Mouse (Mus musculus) brown adipose tissue, adult 24 weeks (tissue): ENCODE measurements at regions not wholly inside any gene's neighbourhood (a gene's known extent, or its start where the extent isn't known, plus 50 kb on each side); places are given as distances from the start of the nearest gene placed in this dataset.

Experiments used
- H3K27ac ChIP-seq: fragments of 200-500 bp; replicated peaks from 2 replicates; pipeline ENCODE4 v1.5.1; 2012; ENCODE audit warnings: low read depth, mild to moderate bottlenecking, low read length
- H3K4me1 ChIP-seq: fragments of 200-500 bp; 2 replicates; pipeline ENCODE4 v1.6.1; 2012; ENCODE audit warnings: low read length, mixed read lengths; ENCODE audit not compliant: control insufficient read depth, insufficient read depth, insufficient read length
- H3K4me3 ChIP-seq: fragments of 200-500 bp; 2 replicates; pipeline ENCODE4 v1.5.1; 2012; ENCODE audit warnings: low read depth, mild to moderate bottlenecking, low read length, moderate library complexity; ENCODE audit not compliant: insufficient read depth

GRCm38 (mm10) chr8:109232281-109233234 lies 261.3 kb upstream of the Pmfbp1 start:
- Histone ChIP-seq H3K4me1 (no peaks in the 10 kb centered on the region), H3K27ac (no peak overlapping the region), H3K4me3 (no peak overlapping the region)

GRCm38 (mm10) chr8:109245526-109245925 lies 248.3 kb upstream of the Pmfbp1 start:
- no peak overlapping the region for H3K4me3 ChIP-seq
- H3K4me1 ChIP-seq, result no peaks in the 10 kb centered on the region
- H3K27ac ChIP-seq, result no peak overlapping the region

- no peaks in the 10 kb centered on the region for H3K4me1 ChIP-seq
- H3K27ac ChIP-seq, result no peak overlapping the region
- no peak overlapping the region for H3K4me3 ChIP-seq
Measured at GRCm38 (mm10) chr8:109247875-109248274, 246.0 kb upstream of the Pmfbp1 start.

GRCm38 (mm10) chr8:109248356-109248755 lies 245.5 kb upstream of the Pmfbp1 start:
- H3K4me3 ChIP-seq, result no peak overlapping the region
- no peaks in the 10 kb centered on the region for H3K4me1 ChIP-seq
- H3K27ac ChIP-seq, result no peak overlapping the region

- H3K4me3 ChIP-seq, result no peak overlapping the region
- H3K4me1 ChIP-seq, result no peaks in the 10 kb centered on the region
- H3K27ac ChIP-seq, result no peak overlapping the region
Measured at GRCm38 (mm10) chr8:109249256-109249655, 244.6 kb upstream of the Pmfbp1 start.

GRCm38 (mm10) chr8:109249691-109250090 lies 244.1 kb upstream of the Pmfbp1 start:
- no peak overlapping the region for H3K4me3 ChIP-seq
- H3K27ac ChIP-seq, result no peak overlapping the region
- no peaks in the 10 kb centered on the region for H3K4me1 ChIP-seq

- Histone ChIP-seq H3K4me3 (no peak overlapping the region), H3K27ac (no peak overlapping the region), H3K4me1 (no peaks in the 10 kb centered on the region)
Measured at GRCm38 (mm10) chr8:109250551-109250950, 243.3 kb upstream of the Pmfbp1 start.

- Histone ChIP-seq H3K4me1 (no peaks in the 10 kb centered on the region), H3K4me3 (no peak overlapping the region), H3K27ac (no peak overlapping the region)
Measured at GRCm38 (mm10) chr8:109251360-109251798, 242.4 kb upstream of the Pmfbp1 start.

GRCm38 (mm10) chr8:109252404-109252803 lies 241.4 kb upstream of the Pmfbp1 start:
- Histone ChIP-seq H3K4me1 (no peaks in the 10 kb centered on the region), H3K4me3 (no peak overlapping the region), H3K27ac (no peak overlapping the region)

GRCm38 (mm10) chr8:109279129-109279528 lies 214.7 kb upstream of the Pmfbp1 start:
- Histone ChIP-seq H3K4me1 (no peaks in the 10 kb centered on the region), H3K4me3 (no peak overlapping the region), H3K27ac (no peak overlapping the region)

- H3K4me3 ChIP-seq, result no peak overlapping the region
- H3K27ac ChIP-seq, result no peak overlapping the region
- no peaks in the 10 kb centered on the region for H3K4me1 ChIP-seq
Measured at GRCm38 (mm10) chr8:109280540-109280939, 213.3 kb upstream of the Pmfbp1 start.

- Histone ChIP-seq H3K4me1 (no peaks in the 10 kb centered on the region), H3K4me3 (no peak overlapping the region), H3K27ac (no peak overlapping the region)
Measured at GRCm38 (mm10) chr8:109281598-109281997, 212.2 kb upstream of the Pmfbp1 start.

- Histone ChIP-seq H3K27ac (no peak overlapping the region), H3K4me1 (no peaks in the 10 kb centered on the region), H3K4me3 (no peak overlapping the region)
Measured at GRCm38 (mm10) chr8:109310670-109311386, 183.0 kb upstream of the Pmfbp1 start.

GRCm38 (mm10) chr8:109311484-109312210 lies 182.2 kb upstream of the Pmfbp1 start:
- no peaks in the 10 kb centered on the region for H3K4me1 ChIP-seq
- H3K27ac ChIP-seq, result no peak overlapping the region
- no peak overlapping the region for H3K4me3 ChIP-seq

GRCm38 (mm10) chr8:109312731-109313130 lies 181.1 kb upstream of the Pmfbp1 start:
- no peak overlapping the region for H3K4me3 ChIP-seq
- no peak overlapping the region for H3K27ac ChIP-seq

More at GRCm38 (mm10) chr8:109312731-109313130, 181.1 kb upstream of the Pmfbp1 start:
- no peaks in the 10 kb centered on the region for H3K4me1 ChIP-seq
